Comparison of ENCODE assay signal across 8 mouse cellular contexts in genomic region chr1:154786243-154786669, GRCm38 (mm10).
DNase-seq lines count a peak whose midpoint lies in the region; ATAC-seq and TF ChIP-seq lines count a peak whose summit lies in the region.

No protein-coding gene starts in this region.

- H3K9ac ChIP-seq in hindbrain, embryonic 16.5 days (ENCODE audit: low read depth, low read length), result 0 out of 2 replicates have a peak overlapping the region, but pooled peaks have one; percentile 10

- peaks cover 3% of the 10 kb centered on the region; the same call in 1 of the 2 replicates for H3K4me1 ChIP-seq in hindbrain, embryonic 16.5 days (ENCODE audit: control insufficient read depth, insufficient read depth, low read depth, low read length)

- H3K27ac ChIP-seq in gastrocnemius, adult 2 months, result no peak overlapping the region
- H3K27ac ChIP-seq in hindbrain, embryonic 16.5 days (ENCODE audit: low read depth, low read length), result no peak overlapping the region

- 13% methylated on average over 4 of the region's 4 CpGs for WGBS in hindbrain, embryonic 16.5 days

- no peak overlapping the region for H3K4me2 ChIP-seq in hindbrain, embryonic 16.5 days (ENCODE audit: low read length)

- intact Hi-C loops in gastrocnemius, adult 2 months (cut with DNase I), result loop anchor here (1.0 to 10.0 kb wide), 2 partner anchors 220 to 439 kb away; no protein-coding TSS in a partner anchor

- peak overlapping the region; percentile 57 for H3K4me3 ChIP-seq in gastrocnemius, adult 2 months
- no peak overlapping the region for H3K4me3 ChIP-seq in hindbrain, embryonic 16.5 days (ENCODE audit: low read length)

- no peaks in the 10 kb centered on the region for H3K27me3 ChIP-seq in hindbrain, embryonic 16.5 days (replicated peaks; ENCODE audit: control insufficient read depth, insufficient read depth, low read length)

- ATAC-seq in hindbrain, embryonic 16.5 days, result peak; percentile 61

- H3K9me3 ChIP-seq in hindbrain, embryonic 16.5 days (ENCODE audit: control insufficient read depth, low read length), result no peaks in the 10 kb centered on the region

- H3K36me3 ChIP-seq in hindbrain, embryonic 16.5 days (ENCODE audit: control insufficient read depth, insufficient read depth, low read length), result no peaks in the 10 kb centered on the region

- no peak; the same call in 1 of the 2 replicates for TF ChIP-seq CTCF in gastrocnemius, adult 2 months (IDR thresholded peaks at IDR 0.05)

- DNase-seq in WW6 (ENCODE audit: low read depth, low spot score), result peak; percentile 39
- DNase-seq in cerebellum, postnatal 4 days (ENCODE audit: low spot score in 2 of 2), result peak; percentile 57 to 89
- peak; percentile 76 for DNase-seq in gastrocnemius, adult 2 months
- peak; percentile 63 for DNase-seq in left cerebral cortex, adult 11 months (ENCODE audit: low spot score)
- DNase-seq in lung, postnatal 4 days, result peak; percentile 48 to 85
- peak; percentile 80 for DNase-seq in retina, postnatal 7 days (ENCODE audit: low read depth, low spot score)
- peak; percentile 41 for DNase-seq in urinary bladder, adult 2 months (ENCODE audit: low spot score)
